Mouse (Mus musculus) kidney, adult 2 months (tissue): ENCODE results near the gene Myo1a.

Experiments
- CTCF ChIP-seq: fragments of 200-500 bp; conservative IDR thresholded peaks from 2 replicates; pipeline ENCODE4 v1.5.1; 2011; ENCODE audit warnings: low read depth, mild to moderate bottlenecking, control low read depth, low read length, moderate library complexity, mixed read lengths; ENCODE audit not compliant: insufficient read depth, insufficient read length
- POLR2A ChIP-seq: fragments of 200-500 bp; IDR thresholded peaks from one replicate; pipeline ENCODE4 v1.6.1; 2011; ENCODE audit warnings: low read depth, low read length, control low read depth

GRCm38 (mm10) chr10:127675859-127676398, 29.0 kb upstream of the Myo1a start:
- TF ChIP-seq CTCF (no peak), POLR2A (no peak)
